Comparison of ENCODE assay signal across 10 mouse cellular contexts in the genomic region with DNA sequence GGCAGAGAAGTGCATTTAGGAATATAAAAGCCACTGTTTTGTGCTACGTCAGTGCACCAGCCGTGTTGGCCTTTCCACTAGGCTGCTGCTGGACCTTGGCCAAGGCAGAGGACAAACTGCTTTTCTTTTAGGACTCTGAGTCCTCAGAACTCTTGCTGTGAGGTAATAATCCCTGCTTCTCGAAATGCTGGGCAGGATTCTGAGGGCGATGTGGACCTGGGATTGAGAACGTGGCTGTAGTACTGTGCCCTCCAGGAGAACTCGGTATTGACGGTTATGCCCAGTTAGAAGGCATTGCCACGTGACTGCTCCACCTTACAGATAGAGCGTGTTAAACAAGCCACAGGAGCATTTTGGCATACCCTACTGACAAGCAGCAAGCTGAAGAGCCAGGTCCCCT.
DNase-seq lines count a peak whose midpoint lies in the region; ATAC-seq and TF ChIP-seq lines count a peak whose summit lies in the region.
"Had no signal": no experiment of that assay in that cellular context is flagged by ENCODE, and none has a peak within 500 bp of the region (broad histone marks: within the 10 kb centered on the region; RNA-seq: fewer than 3 reads in every experiment).

No protein-coding gene starts in this region.

- no peak for TF ChIP-seq EP300 in heart, postnatal 0 days (IDR thresholded peaks at IDR 0.05; ENCODE audit: low read depth)

- no peaks in the 10 kb centered on the region for H3K27me3 ChIP-seq in kidney, embryonic 14.5 days (ENCODE audit: control insufficient read depth, insufficient read depth, low read length)
- no peaks in the 10 kb centered on the region for H3K27me3 ChIP-seq in heart, postnatal 0 days (ENCODE audit: control insufficient read depth, insufficient read depth, low read length)
- H3K27me3 ChIP-seq: hindbrain, embryonic 15.5 days; midbrain, embryonic 12.5 days had no signal

- no peak for TF ChIP-seq CTCF in heart, postnatal 0 days (IDR thresholded peaks at IDR 0.05; ENCODE audit: low read depth)

- DNase-seq in kidney, adult 11 months, result peak; percentile 71
- peak; percentile 20 for DNase-seq in cerebellum, adult 11 months
- peak; percentile 19 for DNase-seq in heart, postnatal 0 days (ENCODE audit: low spot score)
- peak; percentile 9 to 41 for DNase-seq in left cerebral cortex, postnatal 10 days (ENCODE audit: extremely low spot score in 1 of 2, low spot score in 2 of 2)
- DNase-seq in spleen, postnatal 36 days (ENCODE audit: low spot score in 2 of 2), result no peak
- DNase-seq in c-Kit-positive CD71-positive TER-119-positive erythroid progenitor cells, embryonic 14.5 days (ENCODE audit: low spot score), result no peak

- H3K36me3 ChIP-seq in kidney, embryonic 14.5 days (ENCODE audit: control insufficient read depth, insufficient read depth, low read length), result no peaks in the 10 kb centered on the region
- H3K36me3 ChIP-seq in heart, postnatal 0 days (replicated peaks; ENCODE audit: control insufficient read depth, insufficient read depth, low read length), result no peaks in the 10 kb centered on the region
- H3K36me3 ChIP-seq: hindbrain, embryonic 15.5 days; midbrain, embryonic 12.5 days had no signal

- no peak for ATAC-seq in kidney, embryonic 14.5 days (ENCODE audit: low FRiP score, low TSS enrichment)
- peak; percentile 36; the same call in 1 of the 2 replicates for ATAC-seq in heart, postnatal 0 days (ENCODE audit: insufficient read depth, low read depth)
- no peak for ATAC-seq in inflammation-experienced regulatory T-cells, adult 6 months

- intact Hi-C loops in left cerebral cortex, postnatal 10 days (cut with DNase I), result no loop called here

- 84% methylated on average over 9 of the region's 9 CpGs for WGBS in kidney, embryonic 14.5 days
- WGBS in heart, postnatal 0 days, result 54% methylated on average over 9 of the region's 9 CpGs

- H3K4me1 ChIP-seq in kidney, embryonic 14.5 days (ENCODE audit: control insufficient read depth, insufficient read depth, low read length), result no peaks in the 10 kb centered on the region
- no peaks in the 10 kb centered on the region for H3K4me1 ChIP-seq in heart, postnatal 0 days (ENCODE audit: control insufficient read depth, insufficient read depth)
- H3K4me1 ChIP-seq: midbrain, embryonic 12.5 days had no signal

- H3K4me3 ChIP-seq in kidney, embryonic 14.5 days (ENCODE audit: low read length), result no peak overlapping the region
- no peak overlapping the region for H3K4me3 ChIP-seq in heart, postnatal 0 days (ENCODE audit: low read depth, low read length)
- H3K4me3 ChIP-seq: hindbrain, embryonic 15.5 days; midbrain, embryonic 12.5 days had no signal

- no peak overlapping the region for H3K27ac ChIP-seq in kidney, embryonic 14.5 days (ENCODE audit: low read depth, low read length)
- H3K27ac ChIP-seq in heart, postnatal 0 days (ENCODE audit: low read depth), result no peak overlapping the region
- H3K27ac ChIP-seq: hindbrain, embryonic 15.5 days; midbrain, embryonic 12.5 days had no signal

- no peaks in the 10 kb centered on the region for H3K9me3 ChIP-seq in kidney, embryonic 14.5 days (ENCODE audit: control insufficient read depth, low read length)
- H3K9me3 ChIP-seq in heart, postnatal 0 days (replicated peaks; ENCODE audit: control insufficient read depth, low read length), result no peaks in the 10 kb centered on the region
- H3K9me3 ChIP-seq: hindbrain, embryonic 15.5 days; midbrain, embryonic 12.5 days had no signal

- H3K9ac ChIP-seq in kidney, embryonic 14.5 days (ENCODE audit: low read depth, low read length), result no peak overlapping the region
- H3K9ac ChIP-seq in heart, postnatal 0 days (replicated peaks; ENCODE audit: low read depth, low read length), result no peak overlapping the region
- H3K9ac ChIP-seq: hindbrain, embryonic 15.5 days; midbrain, embryonic 12.5 days had no signal

- H3K4me2 ChIP-seq in kidney, embryonic 14.5 days (replicated peaks; ENCODE audit: low read depth, low read length), result no peak overlapping the region
- no peak overlapping the region for H3K4me2 ChIP-seq in heart, postnatal 0 days (ENCODE audit: low read depth, low read length)
- H3K4me2 ChIP-seq: hindbrain, embryonic 15.5 days; midbrain, embryonic 12.5 days had no signal

Comparison
In these comparisons a context has a peak if more than half of its experiments do, and no peak if none do; other contexts are left out.
1. DNase-seq: peak in kidney, adult 11 months (single experiment), cerebellum, adult 11 months (single experiment), heart, postnatal 0 days (single experiment) and left cerebral cortex, postnatal 10 days (2 of 2); none in spleen, postnatal 36 days (0 of 2) and c-Kit-positive CD71-positive TER-119-positive erythroid progenitor cells, embryonic 14.5 days (single experiment).